Mouse (Mus musculus) left cerebral cortex, postnatal 4 days (tissue): ENCODE results near the gene Rdh16f2. TPM values are rescaled to one million over a fixed set of nuclear protein-coding genes. Genes with fewer than 3 reads are reported as not detected.
A peak's percentile ranks its signal among the peaks of the same experiment; 100 is the strongest.
"Not testable (repeated sequence)": the region's sequence is repeated elsewhere in the genome, so short reads cannot be mapped to it uniquely, and the experiment has no call there.

Source experiments
- DNase-seq: peaks from one replicate; pipeline ENCODE4 v3.0.0-alpha.2; 2022
- intact Hi-C: fragments of 180-260 bp; cut with DNase I; formaldehyde crosslinking; loops from one replicate; pipeline ENCODE4 v1.15.1; 2025
- total RNA-seq, 2 experiments: library from RNA; stranded (reverse); gene quantifications; 2 replicates each; pipeline ENCODE4 v1.2.3; 2021

Rdh16f2 gene
- total RNA-seq, 2 experiments from 2014 or later: not detected

DNA sequence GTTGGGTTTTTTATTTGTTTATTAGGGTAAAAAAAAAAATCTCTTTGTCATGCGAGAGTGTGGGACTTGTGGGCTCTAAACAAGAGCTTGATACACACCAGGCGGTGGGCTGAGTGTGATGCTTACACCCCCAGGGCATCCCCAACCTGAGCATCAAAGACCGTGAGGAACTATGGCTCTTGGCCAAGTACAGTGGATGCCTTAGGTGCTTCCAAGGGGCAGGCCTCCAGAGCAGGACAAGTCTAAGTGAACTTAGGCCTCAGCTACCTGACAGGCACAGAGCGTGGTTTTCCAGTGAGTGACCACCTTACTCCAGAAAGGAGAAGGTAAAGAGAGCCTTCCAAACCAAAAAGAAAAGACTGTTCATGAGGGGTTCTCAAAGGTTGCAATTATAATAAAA, 20.7 kb downstream of the Rdh16f2 start:
- intact Hi-C loops: no loop called here
- DNase-seq: no peak

DNA sequence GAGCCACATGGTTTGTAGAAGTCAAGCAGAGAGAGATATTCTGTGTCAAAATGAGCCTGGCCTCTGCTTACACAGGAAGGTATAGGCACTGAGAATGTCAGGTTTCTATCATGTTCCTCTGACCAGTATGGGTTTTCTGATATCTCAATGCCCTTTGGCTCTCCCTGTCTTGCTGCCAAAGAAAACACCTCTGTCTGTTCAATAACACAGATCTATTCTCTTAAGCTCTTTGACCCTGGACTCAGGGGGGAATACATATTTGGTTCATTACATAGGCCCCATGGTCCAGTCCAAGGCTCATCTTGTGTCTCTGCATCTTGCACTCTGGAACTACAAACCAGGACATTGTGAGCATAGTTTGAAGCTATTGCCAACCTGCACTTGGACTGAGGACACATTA, 22.3 kb downstream of the Rdh16f2 start, which contains the start of gene Rdh7:
Gene Rdh7 (minus strand): TSS at position 213 of the 400 bp plus-strand sequence.
- DNase-seq: no peak
- intact Hi-C loops: no loop called here

DNA sequence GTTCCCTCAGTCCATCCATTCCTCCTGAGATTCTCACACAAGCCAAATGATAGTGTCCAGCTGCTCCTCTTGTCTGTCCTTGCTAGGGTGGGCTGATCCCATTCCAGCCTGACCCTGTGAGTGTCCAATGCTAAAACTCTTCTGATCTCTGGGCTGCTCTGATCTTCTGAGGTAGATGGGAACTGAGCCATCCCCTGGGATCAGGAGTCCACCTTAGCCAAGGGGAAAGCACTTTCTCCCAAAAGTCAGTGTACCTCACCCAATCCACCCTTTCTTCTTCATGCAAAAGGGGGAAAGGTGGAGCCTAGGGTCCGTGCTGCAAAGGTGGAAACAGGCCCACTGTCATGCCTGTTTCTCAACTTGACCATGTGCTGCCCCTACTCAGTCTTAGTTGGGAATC, 25.2 kb downstream of the Rdh16f2 start:
- intact Hi-C loops: no loop called here
- no peak for DNase-seq

DNA sequence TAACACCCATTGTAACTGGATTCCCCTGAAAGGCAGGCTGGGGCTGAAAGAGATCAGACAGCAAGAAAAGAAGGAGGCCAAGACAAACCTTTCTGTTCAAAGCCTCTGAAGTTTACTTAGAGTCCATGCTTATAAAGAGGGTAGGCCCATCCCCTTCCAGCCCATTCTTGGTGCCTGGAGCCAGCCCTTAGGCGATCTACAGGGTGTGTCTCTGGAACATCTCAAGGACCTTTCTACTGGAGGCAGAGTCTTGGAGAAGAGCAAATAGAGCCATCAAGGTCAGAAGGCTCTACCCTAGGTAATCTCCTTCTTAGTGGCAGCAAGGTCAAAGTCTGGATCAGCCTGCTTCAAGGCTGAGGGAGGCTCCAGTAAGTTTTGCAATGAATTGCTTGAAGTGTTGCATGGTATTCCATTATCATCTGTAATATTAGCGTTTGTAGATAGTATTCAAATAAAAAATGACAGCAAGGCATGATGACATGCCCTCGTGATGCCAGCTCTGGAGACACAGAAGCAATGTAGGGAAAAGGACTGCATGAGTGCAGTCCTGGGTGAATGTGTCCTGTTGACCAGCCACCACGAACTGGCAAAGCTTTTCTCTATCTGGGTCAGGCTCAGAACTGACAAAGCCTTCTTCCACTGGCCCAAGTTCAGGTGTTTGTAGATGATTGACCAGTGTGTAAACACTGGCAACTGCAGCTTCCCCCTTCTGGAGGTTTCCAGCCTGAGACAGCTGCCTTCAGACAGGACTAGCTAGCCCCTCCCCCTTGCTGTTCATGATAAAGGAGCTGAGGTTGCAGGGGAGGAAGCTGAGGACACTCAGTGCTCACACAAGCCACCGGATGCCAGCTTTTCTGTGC, 27.1 kb downstream of the Rdh16f2 start:
- not testable (repeated sequence) for DNase-seq

DNA sequence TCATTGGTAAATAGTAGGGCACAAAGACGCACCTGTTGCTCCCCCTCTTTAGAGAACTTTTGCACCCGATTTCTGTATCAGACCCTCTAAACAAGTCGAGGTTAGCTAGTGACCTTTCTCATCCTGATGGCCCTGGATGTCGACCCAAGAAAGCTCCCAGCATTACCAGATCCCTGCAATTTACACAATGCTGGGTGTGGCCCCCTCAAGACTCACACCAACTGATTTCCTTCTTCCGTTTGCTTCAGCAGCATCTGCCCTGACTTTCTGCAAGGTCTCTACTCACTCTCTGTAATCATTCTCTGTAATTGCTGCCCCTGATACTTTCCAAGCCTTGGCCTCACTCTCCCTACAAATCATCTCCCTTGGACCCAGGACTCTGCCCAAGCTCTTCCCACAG, 30.4 kb downstream of the Rdh16f2 start:
- DNase-seq: no peak
- intact Hi-C loops: no loop called here

More for the DNA sequence above, 27.1 kb downstream of the Rdh16f2 start:
- intact Hi-C loops: not testable (repeated sequence)

DNA sequence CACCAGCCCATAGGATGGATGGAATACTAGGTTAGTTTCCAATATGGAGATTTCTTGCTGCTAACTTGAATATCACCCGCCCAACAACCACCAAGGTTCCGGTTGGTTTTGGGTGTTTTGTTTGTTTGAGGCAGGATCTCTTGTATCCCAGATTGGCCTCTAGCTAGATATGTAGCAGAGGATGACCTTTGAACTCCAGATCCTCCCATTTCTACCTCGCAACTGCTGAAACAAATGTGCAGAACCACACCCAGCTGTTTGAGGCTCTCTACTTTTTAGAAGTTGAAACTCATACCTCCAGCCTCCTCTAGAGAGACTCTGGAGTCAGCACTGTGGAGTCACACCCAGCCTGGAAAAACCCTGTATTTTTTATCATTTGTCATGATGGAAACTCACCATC, 31.2 kb downstream of the Rdh16f2 start:
- intact Hi-C loops: no loop called here
- DNase-seq: no peak

DNA sequence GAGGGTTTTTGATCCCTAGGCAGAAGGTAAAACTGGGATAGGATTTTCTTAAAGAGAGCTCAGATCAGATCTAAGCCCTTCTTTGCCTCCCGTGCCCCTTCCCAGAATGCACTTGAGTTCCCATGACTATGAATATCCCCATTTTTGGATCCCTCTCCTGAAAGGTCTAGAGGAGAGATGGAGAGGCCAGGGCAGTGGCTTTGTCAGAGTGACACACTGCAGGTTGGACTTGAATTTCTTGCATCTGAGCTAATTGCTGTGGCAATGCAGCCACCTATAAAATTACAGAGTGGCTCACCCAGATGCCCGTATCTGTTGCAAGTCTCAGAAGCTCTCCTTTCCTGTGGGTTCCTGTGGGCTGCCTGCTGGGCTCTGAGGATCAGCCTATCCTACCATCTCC, 31.9 kb downstream of the Rdh16f2 start, which contains the start of gene Sdr9c7:
Gene Sdr9c7 (plus strand): TSS at position 301 of the 400 bp plus-strand sequence.
- no peak for DNase-seq
- intact Hi-C loops: no loop called here

DNA sequence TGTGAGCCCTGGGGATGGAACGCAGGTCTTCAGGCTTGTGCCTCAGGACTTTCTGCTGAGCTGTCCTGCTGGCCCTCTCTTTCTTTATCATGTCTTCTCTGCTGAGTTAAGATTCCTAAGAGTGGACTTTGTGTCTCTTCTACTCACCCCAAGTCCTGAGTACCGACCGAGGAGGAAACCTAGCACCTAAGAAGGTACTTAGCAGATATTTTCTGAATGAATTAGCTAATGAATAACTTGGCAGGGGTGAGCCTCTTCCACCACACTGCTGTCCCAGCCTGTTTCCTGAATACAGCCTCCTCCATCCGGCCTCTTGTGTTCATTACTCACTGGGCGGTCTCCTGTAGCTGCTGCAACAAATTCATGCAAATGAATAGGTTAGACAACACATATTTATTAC, 33.5 kb downstream of the Rdh16f2 start:
- no peak for DNase-seq
- intact Hi-C loops: no loop called here

DNA sequence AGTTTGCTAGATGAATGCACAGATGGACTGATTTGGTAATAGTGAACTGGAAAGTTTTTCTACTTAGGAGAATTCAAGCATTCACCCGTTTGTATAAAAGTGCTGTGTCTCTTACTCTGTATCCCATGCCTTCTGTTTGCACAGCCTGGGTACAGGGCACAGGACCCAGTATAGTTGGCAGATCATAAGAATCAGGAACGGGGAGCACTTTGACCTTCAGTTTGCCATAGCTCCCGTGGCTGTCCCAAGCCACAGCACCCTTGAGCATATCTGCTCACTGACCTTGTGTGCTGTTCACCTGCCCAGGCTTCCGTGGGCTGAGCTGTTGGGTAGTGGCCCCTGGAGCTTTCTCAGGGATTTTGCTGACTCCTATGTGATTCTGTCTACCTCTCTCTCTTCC, 35.5 kb downstream of the Rdh16f2 start:
- DNase-seq: no peak
- intact Hi-C loops: no loop called here

DNA sequence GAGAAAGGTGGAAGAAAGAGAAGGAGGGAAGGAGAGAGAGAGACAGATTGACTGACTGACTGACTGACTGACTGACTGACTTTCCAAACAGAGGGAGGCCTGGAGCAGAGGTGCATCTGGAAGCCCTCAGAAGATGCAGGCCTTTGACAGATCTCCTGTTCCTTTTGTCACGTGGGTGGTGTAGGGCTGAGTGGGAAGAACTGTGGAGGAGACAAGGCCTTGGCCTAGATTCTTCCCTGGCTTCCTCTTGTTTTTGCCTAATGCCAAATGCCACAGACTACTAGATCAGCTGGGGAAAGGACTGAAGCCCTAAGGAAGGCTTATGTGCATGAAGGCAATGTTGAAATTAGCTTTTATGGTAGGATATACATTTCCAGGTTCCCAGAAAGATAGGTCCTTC, 36.8 kb downstream of the Rdh16f2 start:
- intact Hi-C loops: no loop called here
- no peak for DNase-seq

DNA sequence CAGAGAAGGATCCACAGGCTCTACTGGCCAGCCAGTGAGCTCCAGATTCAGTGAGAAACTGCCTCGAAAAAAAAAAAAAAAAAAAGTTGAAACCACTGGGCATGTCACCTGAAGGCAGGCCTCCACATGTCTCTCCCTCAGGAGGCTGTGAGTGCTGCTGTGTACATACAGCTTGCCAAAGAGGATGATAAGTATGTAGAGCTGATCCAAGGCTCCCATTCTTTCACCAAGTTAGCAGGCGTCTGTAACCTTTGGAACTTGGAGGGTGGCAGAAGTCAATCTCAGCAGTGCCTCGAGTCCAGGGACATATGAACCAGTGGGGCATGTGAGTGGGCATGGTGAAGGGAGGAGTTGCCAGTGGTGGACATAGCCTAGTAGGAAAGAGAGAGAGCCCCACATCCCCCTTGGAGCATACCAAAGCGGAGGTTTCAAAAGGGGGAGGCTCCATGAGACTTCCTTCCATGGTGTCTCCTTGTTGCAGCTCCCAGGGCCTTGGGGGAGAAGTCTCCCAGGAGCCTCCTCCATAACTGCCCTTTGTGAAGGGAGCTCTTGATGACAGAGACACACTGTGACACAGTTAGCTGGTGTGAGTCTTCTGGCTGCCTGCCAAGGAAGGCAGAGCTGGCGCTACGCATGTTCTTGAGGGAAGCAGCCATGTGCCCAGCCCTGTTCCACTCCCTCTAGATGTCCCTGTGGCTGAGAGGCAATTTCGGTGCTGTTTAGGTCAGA, 38.6 kb downstream of the Rdh16f2 start:
- DNase-seq: peak; percentile 47
- intact Hi-C loops: no loop called here

DNA sequence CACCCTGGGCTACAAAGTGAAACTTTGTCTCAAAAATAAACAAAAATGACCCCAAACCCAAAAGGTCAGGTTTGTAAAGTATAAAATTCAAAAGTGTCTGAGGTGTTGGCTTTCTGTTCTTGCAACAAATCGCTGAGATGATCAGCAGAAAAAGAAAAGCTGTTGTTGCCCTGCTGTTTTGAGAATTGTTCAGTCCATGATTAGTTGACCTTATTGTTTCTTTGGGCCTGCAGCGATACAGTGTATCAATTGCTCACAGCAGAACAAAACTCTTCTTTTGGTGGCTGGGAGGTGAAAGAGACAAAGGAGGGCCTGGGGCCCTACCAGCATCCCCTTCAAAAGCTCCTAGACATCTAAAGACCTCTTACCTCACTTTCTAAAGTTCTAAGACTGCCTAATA, 39.9 kb downstream of the Rdh16f2 start:
- no peak for DNase-seq
- intact Hi-C loops: no loop called here

DNA sequence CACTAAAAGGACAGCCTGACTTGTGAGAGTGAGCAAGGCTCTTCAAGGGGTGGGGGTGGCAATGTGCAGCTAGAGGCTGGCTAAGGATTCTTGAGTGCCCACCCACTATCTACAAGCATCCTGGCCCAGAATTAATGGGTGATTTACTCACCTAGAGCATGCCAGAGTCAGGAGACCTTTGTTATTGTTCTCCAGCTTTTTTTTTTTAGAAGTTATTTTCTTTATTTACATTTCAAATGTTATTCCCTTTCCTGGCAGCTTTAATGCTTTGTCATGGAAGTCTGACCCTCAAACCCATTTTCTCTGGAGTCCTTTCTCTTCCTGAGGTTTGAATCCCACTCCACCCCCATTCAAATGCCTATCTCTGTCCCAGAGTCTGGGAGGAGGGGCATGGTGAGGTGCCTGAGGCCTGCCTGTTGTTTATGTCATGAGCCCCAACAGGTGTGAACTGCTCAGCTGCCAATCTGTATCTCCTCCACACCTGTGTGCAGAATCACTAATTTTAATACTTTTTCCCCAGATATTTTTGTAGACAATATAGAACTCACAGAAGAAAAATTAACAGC, 41.2 kb downstream of the Rdh16f2 start:
- no peak for DNase-seq
- intact Hi-C loops: no loop called here

DNA sequence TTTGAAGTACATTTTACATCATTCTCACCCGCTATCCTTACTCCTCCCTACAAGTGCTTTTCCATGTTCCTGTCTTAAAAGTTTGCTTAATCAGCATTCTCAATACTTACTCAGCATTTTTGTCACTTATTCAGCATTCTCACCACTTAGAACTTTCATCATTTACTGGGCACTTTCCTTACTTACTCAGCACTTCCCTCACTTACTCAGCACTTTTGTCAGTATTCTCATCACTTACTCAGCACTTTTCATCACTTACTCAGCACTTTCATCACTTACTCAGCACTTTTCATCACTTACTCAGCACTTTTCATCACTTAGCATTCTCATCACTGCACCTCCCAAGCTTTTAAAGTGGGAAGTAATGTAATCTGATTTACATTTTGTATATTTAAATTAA, 49.3 kb downstream of the Rdh16f2 start:
- intact Hi-C loops: no loop called here
- no peak for DNase-seq

DNA sequence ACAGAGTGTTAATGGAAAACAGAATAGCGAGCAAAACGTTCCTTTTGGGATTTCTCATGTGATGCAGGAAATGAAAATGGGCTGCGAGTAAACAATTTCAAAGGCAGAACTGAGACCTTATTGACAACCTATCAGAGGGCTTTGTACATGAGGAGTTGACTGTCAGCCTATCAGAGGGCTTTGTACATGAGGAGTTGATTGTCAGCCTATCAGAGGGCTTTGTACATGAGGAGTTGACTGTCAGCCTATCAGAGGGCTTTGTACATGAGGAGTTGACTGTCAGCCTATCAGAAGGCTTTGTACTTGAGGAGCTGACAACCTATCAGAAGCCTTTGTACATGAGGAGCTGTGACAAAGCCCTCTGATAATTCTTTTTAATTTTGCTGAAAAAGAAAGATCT, 50.9 kb downstream of the Rdh16f2 start:
- intact Hi-C loops, DNase-seq: not testable (repeated sequence)

DNA sequence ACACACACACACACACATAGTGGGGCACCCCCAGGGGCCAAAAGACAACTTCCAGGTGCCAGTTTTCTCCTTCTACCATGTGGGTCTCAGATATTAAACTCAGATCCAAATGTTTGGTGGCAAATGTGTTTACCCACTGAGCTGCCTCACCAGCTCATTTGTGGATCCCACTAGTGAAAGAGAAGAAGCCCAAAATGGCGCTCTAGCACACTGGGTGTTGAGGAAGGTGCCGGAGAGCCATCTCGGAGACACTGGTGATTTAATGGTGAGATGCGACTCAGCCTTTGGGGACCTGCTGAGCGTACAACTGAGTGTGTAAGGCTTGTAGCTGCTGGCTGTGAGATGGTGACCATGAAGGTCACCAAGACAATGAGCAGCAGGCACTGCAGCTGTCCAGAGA, 51.4 kb downstream of the Rdh16f2 start:
- DNase-seq: no peak
- intact Hi-C loops: no loop called here

DNA sequence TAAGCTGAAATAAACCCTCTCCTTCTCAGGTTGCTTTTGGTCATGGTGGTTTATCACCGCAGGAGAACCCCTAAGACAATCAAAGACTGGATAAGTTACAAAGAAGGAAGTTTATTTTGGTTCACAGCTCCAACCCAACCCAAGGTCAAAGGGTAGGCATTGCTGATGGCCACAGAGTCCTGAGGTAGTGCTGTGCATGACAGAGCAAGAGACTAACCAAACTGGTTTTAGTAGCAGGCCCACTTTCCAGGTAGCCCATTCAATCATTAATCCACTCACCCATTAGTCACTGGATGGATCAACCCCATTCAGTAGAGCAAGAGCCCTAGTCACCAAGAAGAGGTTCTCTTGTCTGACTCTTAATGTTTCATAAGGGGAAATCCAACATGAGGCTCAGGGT, 56.0 kb downstream of the Rdh16f2 start:
- DNase-seq: no peak
- intact Hi-C loops: no loop called here

DNA sequence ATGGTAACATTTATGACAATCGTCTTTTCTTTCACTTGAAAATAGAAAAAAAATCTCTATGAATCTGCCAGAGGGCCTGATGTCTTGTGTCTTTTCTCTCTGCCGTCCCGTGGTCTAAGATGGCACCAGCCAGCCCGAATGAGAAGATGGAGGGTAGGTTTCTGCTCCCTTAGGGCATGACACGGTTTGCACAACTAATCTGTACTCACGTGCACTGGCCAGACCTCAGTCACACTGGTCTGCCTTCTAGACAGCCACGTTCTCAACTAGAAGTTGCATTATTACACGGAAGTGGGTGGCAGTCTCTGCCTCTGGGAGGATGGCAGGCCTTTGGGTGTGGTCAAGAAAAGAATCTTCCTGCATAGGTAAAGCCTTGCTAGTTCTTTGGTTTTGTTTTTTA, 56.8 kb downstream of the Rdh16f2 start:
- intact Hi-C loops: no loop called here
- no peak for DNase-seq

DNA sequence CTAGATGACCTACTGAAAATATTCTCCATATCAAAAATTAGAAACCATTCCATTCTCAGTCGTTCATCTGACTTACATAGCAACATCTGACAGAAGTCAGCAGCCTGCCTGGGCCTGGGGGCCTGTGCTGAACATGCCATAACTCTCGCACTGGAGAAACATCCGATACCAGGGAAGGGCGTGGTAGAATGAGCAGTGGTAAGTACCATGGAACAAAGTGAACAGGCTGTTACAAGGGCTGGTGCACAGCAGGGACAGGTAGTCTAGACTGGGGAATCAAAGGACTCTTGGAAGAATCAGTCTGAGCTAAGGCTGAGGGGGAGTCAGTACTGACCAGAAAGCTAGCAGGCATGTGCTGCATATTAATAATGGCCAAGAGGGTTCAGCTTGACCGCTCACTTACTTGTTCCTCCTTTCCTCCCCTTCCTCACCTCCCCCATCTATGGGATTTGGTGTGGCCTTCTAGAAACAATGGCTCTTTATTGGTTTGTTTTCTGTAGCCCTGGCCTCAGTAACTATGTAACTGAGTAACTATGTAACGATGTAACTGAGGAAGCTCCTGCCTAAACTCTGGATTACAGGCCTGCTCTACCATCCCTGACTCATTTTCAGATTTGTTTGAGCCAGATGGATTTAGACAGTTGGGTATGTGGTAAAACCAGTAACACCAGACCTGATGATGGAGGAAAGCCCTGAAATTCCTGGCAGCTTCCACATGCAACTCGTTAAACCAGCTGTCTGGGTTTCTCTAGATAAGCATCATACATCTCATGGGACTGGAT, 58.5 kb downstream of the Rdh16f2 start:
- intact Hi-C loops: no loop called here
- DNase-seq: no peak
